Mouse (Mus musculus) testis, adult 2 months (tissue): ENCODE results near the gene Ptprd.

Experiments
- CTCF ChIP-seq: fragments of 200-500 bp; IDR thresholded peaks from 2 replicates; pipeline ENCODE4 v1.5.1; 2012; ENCODE audit warnings: low read depth, mild to moderate bottlenecking, inconsistent platforms, low read length, moderate library complexity; ENCODE audit not compliant: control insufficient read depth, insufficient read depth, insufficient replicate concordance
- POLR2A ChIP-seq: fragments of 200-500 bp; IDR thresholded peaks from 2 replicates; pipeline ENCODE4 v1.6.1; 2012; ENCODE audit warnings: low read depth, mild to moderate bottlenecking, inconsistent platforms, low read length, moderate library complexity; ENCODE audit not compliant: control insufficient read depth

DNA sequence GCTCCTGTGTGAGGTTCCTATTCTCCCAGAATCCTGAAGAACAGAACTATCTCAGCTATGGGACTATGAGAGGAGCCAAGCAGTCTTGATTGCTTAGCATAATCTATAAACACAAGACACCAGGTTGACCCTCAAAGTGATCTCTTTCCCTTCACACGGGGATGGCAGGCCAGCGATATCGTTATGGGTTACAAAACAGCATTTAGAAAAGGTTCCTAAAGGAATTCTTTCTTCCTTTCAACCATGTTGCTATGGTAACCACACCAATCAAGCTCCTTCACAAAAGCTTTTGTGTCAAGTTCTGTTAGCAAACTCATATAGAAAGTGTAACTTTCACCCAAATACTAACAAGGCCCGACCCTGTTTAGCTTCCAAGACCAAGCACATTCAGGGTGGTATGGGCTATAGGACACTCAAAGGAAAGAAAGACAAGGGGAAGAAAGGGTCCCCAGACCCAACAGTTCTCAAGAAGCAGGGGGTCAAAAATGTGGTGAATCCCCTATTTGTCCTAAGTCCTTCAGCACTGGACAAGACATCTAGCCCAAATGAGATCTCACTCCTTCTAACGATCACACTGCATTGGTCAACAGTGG is 1805.8 kb downstream of the Ptprd start:
- TF ChIP-seq CTCF (no peak), POLR2A (no peak)
